Mouse (Mus musculus): Measurements from ENCODE around the gene H2al2a. TPM values are rescaled to one million over a fixed set of nuclear protein-coding genes. Genes with fewer than 3 reads are reported as not detected.
A peak's percentile ranks its signal among the peaks of the same experiment; 100 is the strongest.

H2al2a gene
- total and polyA plus RNA-seq, 2 experiments from 2014 or later, result not detected

GRCm38 (mm10) chr2:17975601-17976327 lies 21.0 kb downstream of the H2al2a start:
- Histone ChIP-seq H3K27ac (ENCODE audit: low read depth, low read length) (no peak overlapping the region), H3K4me2 (ENCODE audit: low read depth) (no peak overlapping the region), H3K4me3 (ENCODE audit: low read depth, low read length) (no peak overlapping the region), H3K27me3 (ENCODE audit: insufficient read depth, low read length) (no peaks in the 10 kb centered on the region), H3K4me1 (ENCODE audit: insufficient read depth) (no peaks in the 10 kb centered on the region), H3K9ac (no peak overlapping the region), H3K9me3 (ENCODE audit: low read length) (no peaks in the 10 kb centered on the region), H3K36me3 (ENCODE audit: insufficient read depth) (no peaks in the 10 kb centered on the region)
- DNase-seq, result peak; percentile 10
- WGBS, result 50% methylated on average over 4 of the region's 4 CpGs
- ATAC-seq, result peak; percentile 53; the same call in 1 of the 2 replicates
- TF ChIP-seq CTCF (IDR thresholded peaks at IDR 0.05; ENCODE audit: low read depth), result no peak

- DNase-seq (no peak), ATAC-seq (no peak)
- Histone ChIP-seq H3K36me3 (ENCODE audit: insufficient read depth) (no peaks in the 10 kb centered on the region), H3K4me3 (ENCODE audit: low read depth, low read length) (no peak overlapping the region), H3K9ac (no peak overlapping the region), H3K27ac (ENCODE audit: low read depth, low read length) (no peak overlapping the region), H3K4me2 (ENCODE audit: low read depth) (no peak overlapping the region), H3K4me1 (ENCODE audit: insufficient read depth) (no peaks in the 10 kb centered on the region), H3K27me3 (ENCODE audit: insufficient read depth, low read length) (no peaks in the 10 kb centered on the region), H3K9me3 (ENCODE audit: low read length) (no peaks in the 10 kb centered on the region)
- WGBS, result 59% methylated on average over 2 of the region's 2 CpGs
- TF ChIP-seq CTCF (IDR thresholded peaks at IDR 0.05; ENCODE audit: low read depth), result no peak
Measured at GRCm38 (mm10) chr2:17973868-17974440, 22.8 kb downstream of the H2al2a start.

GRCm38 (mm10) chr2:17973246-17973645 lies 23.5 kb downstream of the H2al2a start:
- DNase-seq, result no peak
- H3K4me3 ChIP-seq (ENCODE audit: low read depth, low read length), result no peak overlapping the region
- H3K4me2 ChIP-seq (ENCODE audit: low read depth), result no peak overlapping the region
- ATAC-seq, result no peak
- no peak overlapping the region for H3K27ac ChIP-seq (ENCODE audit: low read depth, low read length)
- H3K4me1 ChIP-seq (ENCODE audit: insufficient read depth), result no peaks in the 10 kb centered on the region
- H3K9me3 ChIP-seq (ENCODE audit: low read length), result no peaks in the 10 kb centered on the region
- WGBS, result 92% methylated on average over 5 of the region's 5 CpGs
- no peak for TF ChIP-seq CTCF (IDR thresholded peaks at IDR 0.05; ENCODE audit: low read depth)
- H3K9ac ChIP-seq, result no peak overlapping the region
- H3K36me3 ChIP-seq (ENCODE audit: insufficient read depth), result no peaks in the 10 kb centered on the region
- H3K27me3 ChIP-seq (ENCODE audit: insufficient read depth, low read length), result no peaks in the 10 kb centered on the region

GRCm38 (mm10) chr2:17972843-17973242 lies 23.9 kb downstream of the H2al2a start:
- Histone ChIP-seq H3K4me3 (ENCODE audit: low read depth, low read length) (no peak overlapping the region), H3K4me2 (ENCODE audit: low read depth) (no peak overlapping the region), H3K9ac (no peak overlapping the region), H3K36me3 (ENCODE audit: insufficient read depth) (no peaks in the 10 kb centered on the region), H3K27ac (ENCODE audit: low read depth, low read length) (no peak overlapping the region), H3K4me1 (ENCODE audit: insufficient read depth) (no peaks in the 10 kb centered on the region), H3K9me3 (ENCODE audit: low read length) (no peaks in the 10 kb centered on the region), H3K27me3 (ENCODE audit: insufficient read depth, low read length) (no peaks in the 10 kb centered on the region)
- DNase-seq (no peak), ATAC-seq (no peak)
- WGBS, result 98% methylated on average over 2 of the region's 2 CpGs
- TF ChIP-seq CTCF (IDR thresholded peaks at IDR 0.05; ENCODE audit: low read depth), result no peak

- 59% methylated on average over 6 of the region's 6 CpGs for WGBS
- no peak for DNase-seq
- Histone ChIP-seq H3K9me3 (ENCODE audit: low read length) (no peaks in the 10 kb centered on the region), H3K27me3 (ENCODE audit: insufficient read depth, low read length) (no peaks in the 10 kb centered on the region), H3K27ac (ENCODE audit: low read depth, low read length) (no peak overlapping the region), H3K36me3 (ENCODE audit: insufficient read depth) (no peaks in the 10 kb centered on the region), H3K4me1 (ENCODE audit: insufficient read depth) (no peaks in the 10 kb centered on the region), H3K4me3 (ENCODE audit: low read depth, low read length) (no peak overlapping the region), H3K4me2 (ENCODE audit: low read depth) (no peak overlapping the region), H3K9ac (no peak overlapping the region)
- no peak for TF ChIP-seq CTCF (IDR thresholded peaks at IDR 0.05; ENCODE audit: low read depth)
- no peak for ATAC-seq
Measured at GRCm38 (mm10) chr2:17971407-17971806, 25.4 kb downstream of the H2al2a start.

- Histone ChIP-seq H3K4me1 (ENCODE audit: insufficient read depth) (no peaks in the 10 kb centered on the region), H3K9me3 (ENCODE audit: low read length) (no peaks in the 10 kb centered on the region), H3K36me3 (ENCODE audit: insufficient read depth) (no peaks in the 10 kb centered on the region), H3K9ac (no peak overlapping the region), H3K4me2 (ENCODE audit: low read depth) (no peak overlapping the region), H3K27ac (ENCODE audit: low read depth, low read length) (no peak overlapping the region), H3K27me3 (ENCODE audit: insufficient read depth, low read length) (no peaks in the 10 kb centered on the region), H3K4me3 (ENCODE audit: low read depth, low read length) (no peak overlapping the region)
- ATAC-seq, result no peak
- no peak for DNase-seq
- no peak for TF ChIP-seq CTCF (IDR thresholded peaks at IDR 0.05; ENCODE audit: low read depth)
- WGBS, result 64% methylated on average over 1 of the region's 1 CpGs
Measured at GRCm38 (mm10) chr2:17970662-17971061, 26.1 kb downstream of the H2al2a start.

- H3K9me3 ChIP-seq (ENCODE audit: low read length), result no peaks in the 10 kb centered on the region
- ATAC-seq (no peak), DNase-seq (no peak)
- H3K27me3 ChIP-seq (ENCODE audit: insufficient read depth, low read length), result no peaks in the 10 kb centered on the region
- H3K4me1 ChIP-seq (ENCODE audit: insufficient read depth), result no peaks in the 10 kb centered on the region
- no peak overlapping the region for H3K27ac ChIP-seq (ENCODE audit: low read depth, low read length)
- no peak for TF ChIP-seq CTCF (IDR thresholded peaks at IDR 0.05; ENCODE audit: low read depth)
- no peak overlapping the region for H3K4me3 ChIP-seq (ENCODE audit: low read depth, low read length)
- H3K36me3 ChIP-seq (ENCODE audit: insufficient read depth), result no peaks in the 10 kb centered on the region
- H3K9ac ChIP-seq, result no peak overlapping the region
- no peak overlapping the region for H3K4me2 ChIP-seq (ENCODE audit: low read depth)
Measured at GRCm38 (mm10) chr2:17970187-17970586, 26.6 kb downstream of the H2al2a start.

Measured in forebrain, postnatal 0 days (tissue).